Mouse (Mus musculus) heart, embryonic 16.5 days (tissue): ENCODE results near the gene Mylk. TPM values are rescaled to one million over a fixed set of nuclear protein-coding genes. Genes with fewer than 3 reads are reported as not detected.
"Not testable (repeated sequence)": the region's sequence is repeated elsewhere in the genome, so short reads cannot be mapped to it uniquely, and the experiment has no call there.

Experiments
- ATAC-seq: fragments of 200-750 bp; cut with Nextera tagmentation; replicated peaks from 2 replicates; pipeline ENCODE4 v1.8.0; 2017; ENCODE audit warnings: moderate number of reproducible peaks; ENCODE audit not compliant: insufficient read depth, low FRiP score; ENCODE audit errors: extremely low read depth
- H3K27ac ChIP-seq: fragments of 300-500 bp; sonication (generic); 2 replicates; pipeline ENCODE4 v1.5.1; 2014; ENCODE audit warnings: mild to moderate bottlenecking, low read length, control low read depth, moderate library complexity
- H3K27me3 ChIP-seq: fragments of 300-500 bp; sonication (generic); 2 replicates; pipeline ENCODE4 v1.6.1; 2014; ENCODE audit warnings: low read length, mixed read lengths; ENCODE audit not compliant: control insufficient read depth, insufficient read depth
- H3K36me3 ChIP-seq: fragments of 300-500 bp; sonication (generic); 2 replicates; pipeline ENCODE4 v1.6.1; 2014; ENCODE audit not compliant: control insufficient read depth, insufficient read depth
- H3K4me1 ChIP-seq: fragments of 300-500 bp; sonication (generic); 2 replicates; pipeline ENCODE4 v1.6.1; 2014; ENCODE audit warnings: low read length, mixed read lengths; ENCODE audit not compliant: control insufficient read depth, insufficient read depth
- H3K4me2 ChIP-seq: fragments of 300-500 bp; sonication (generic); 2 replicates; pipeline ENCODE4 v1.6.1; 2014; ENCODE audit warnings: low read depth, mild to moderate bottlenecking, control low read depth, low read length
- H3K4me3 ChIP-seq: fragments of 300-500 bp; sonication (generic); 2 replicates; pipeline ENCODE4 v1.5.1; 2014; ENCODE audit warnings: mild to moderate bottlenecking, control low read depth, low read length
- H3K9ac ChIP-seq: fragments of 300-500 bp; sonication (generic); 2 replicates; pipeline ENCODE4 v1.6.1; 2014; ENCODE audit warnings: low read length, control low read depth
- H3K9me3 ChIP-seq: fragments of 300-500 bp; sonication (generic); replicated peaks from 2 replicates; pipeline ENCODE4 v1.6.1; 2016; ENCODE audit warnings: low read length; ENCODE audit not compliant: control insufficient read depth
- whole genome bisulfite sequencing: fragments of 180-500 bp; shearing (Covaris S2); extraction: QIAGEN DNeasy Blood & Tissue Kit; methylation state at CpG from one replicate; pipeline ENCODE4 v1.1.7; 2014; 5-methylcytosine and 5-hydroxymethylcytosine counted together
- polyA plus RNA-seq: library from polyadenylated mRNA; unstranded; fragments of >200 nt; fragmentation: Nextera tagmentation; extraction: Ambion mirVana; gene quantifications from 2 replicates; pipeline ENCODE4 v1.2.1, GENCODE M21; 2015

Mylk gene
- polyA plus RNA-seq, 1 experiment from 2014 or later = 14.2 TPM

DNA sequence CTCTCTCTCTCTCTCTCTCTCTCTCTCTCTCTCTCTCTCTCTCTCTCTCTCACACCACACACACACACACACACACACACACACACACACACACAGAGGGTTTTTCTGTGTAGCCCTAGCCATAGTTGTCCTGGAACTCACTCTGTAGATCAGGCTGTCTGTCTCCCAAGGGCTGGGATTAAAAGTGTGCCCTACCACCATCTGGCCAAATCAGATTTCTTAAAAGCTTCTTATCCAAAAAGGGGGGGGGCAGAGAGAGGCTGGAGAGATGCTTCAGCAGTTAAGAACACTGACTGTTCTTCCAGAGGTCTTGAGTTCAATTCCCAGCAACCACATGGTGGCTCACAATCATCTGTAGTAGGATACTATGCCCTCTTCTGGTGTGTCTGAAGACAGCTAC, 68.2 kb downstream of the Mylk start:
- not testable (repeated sequence) for H3K27ac ChIP-seq, H3K9ac ChIP-seq, H3K36me3 ChIP-seq, H3K4me2 ChIP-seq, H3K9me3 ChIP-seq, ATAC-seq, H3K4me1 ChIP-seq, H3K4me3 ChIP-seq, H3K27me3 ChIP-seq

DNA sequence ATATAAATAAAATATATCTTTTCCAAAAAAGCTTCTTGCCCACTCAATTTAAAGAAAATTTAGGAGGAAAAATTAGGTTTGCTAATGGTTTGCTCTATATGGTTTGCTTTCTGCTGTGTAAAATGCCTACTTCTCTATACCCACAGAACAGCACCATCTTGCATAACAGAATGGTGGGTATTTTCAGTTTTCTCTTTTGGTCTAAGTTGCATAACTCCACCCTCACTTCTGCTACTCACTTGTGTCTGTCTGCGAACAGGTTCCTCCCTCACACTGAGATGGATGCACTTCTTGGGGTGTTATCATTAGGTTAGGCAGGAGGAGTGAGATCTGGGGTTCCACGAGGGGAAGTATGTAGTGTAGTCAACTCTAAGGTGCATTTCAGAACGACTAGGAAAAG, 68.6 kb downstream of the Mylk start:
- ATAC-seq = no peak
- 60% methylated on average over 3 of the region's 3 CpGs for WGBS
- Histone ChIP-seq H3K9me3 (0 out of 2 replicates have a peak, but pooled peaks cover 2% of the 10 kb centered on the region), H3K4me1 (no peaks in the 10 kb centered on the region), H3K9ac (no peak overlapping the region), H3K4me2 (no peak overlapping the region), H3K4me3 (no peak overlapping the region), H3K36me3 (no peaks in the 10 kb centered on the region), H3K27me3 (no peaks in the 10 kb centered on the region), H3K27ac (no peak overlapping the region)

DNA sequence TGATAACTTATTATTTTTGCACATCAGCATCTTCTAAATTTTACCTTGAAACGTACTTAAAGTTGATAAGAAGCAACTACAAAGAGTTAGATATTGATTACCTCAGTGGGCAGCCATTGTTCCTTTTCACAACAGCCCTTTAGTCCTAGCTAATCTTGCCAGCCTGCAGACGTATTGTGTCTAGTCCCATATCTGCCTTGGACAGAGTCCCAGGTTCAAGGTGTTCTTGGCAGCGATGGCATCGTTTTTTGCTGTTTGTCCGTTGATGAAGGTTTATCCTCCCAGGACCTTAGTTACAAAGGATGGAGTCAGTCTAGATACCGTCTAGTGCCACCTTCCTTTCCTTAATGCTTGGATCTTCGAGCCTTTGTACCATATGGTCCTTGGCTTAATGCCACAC, 69.6 kb downstream of the Mylk start:
- no peaks in the 10 kb centered on the region for H3K4me1 ChIP-seq
- 0 out of 2 replicates have a peak, but pooled peaks cover 2% of the 10 kb centered on the region for H3K9me3 ChIP-seq
- no peak overlapping the region for H3K27ac ChIP-seq
- 76% methylated on average over 7 of the region's 7 CpGs for WGBS
- ATAC-seq = no peak
- H3K9ac ChIP-seq = no peak overlapping the region
- no peaks in the 10 kb centered on the region for H3K27me3 ChIP-seq
- no peak overlapping the region for H3K4me3 ChIP-seq
- no peak overlapping the region for H3K4me2 ChIP-seq
- H3K36me3 ChIP-seq = no peaks in the 10 kb centered on the region

DNA sequence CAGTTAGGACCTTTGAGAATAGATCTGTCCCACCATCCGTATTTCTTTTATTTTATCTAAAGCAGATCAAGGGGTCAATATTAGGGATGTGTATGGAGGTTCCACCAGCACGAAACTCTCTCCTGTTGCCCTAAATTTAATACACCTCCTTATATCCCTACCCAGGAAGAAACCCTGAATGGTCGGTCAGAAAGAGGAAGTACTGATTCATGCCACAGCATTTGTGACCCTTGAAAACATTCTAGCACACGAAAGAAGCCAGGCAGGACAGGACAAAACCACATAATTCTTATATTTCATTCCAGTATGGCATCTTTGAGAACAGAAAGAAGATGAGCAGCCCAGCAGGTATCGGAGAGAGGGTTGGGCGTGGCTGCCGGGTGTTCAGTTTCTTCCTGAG, 71.5 kb downstream of the Mylk start:
- no peak for ATAC-seq
- H3K4me1 ChIP-seq = no peaks in the 10 kb centered on the region
- no peak overlapping the region for H3K4me3 ChIP-seq
- no peaks in the 10 kb centered on the region for H3K27me3 ChIP-seq
- no peaks in the 10 kb centered on the region for H3K36me3 ChIP-seq
- H3K9ac ChIP-seq = no peak overlapping the region
- 82% methylated on average over 7 of the region's 7 CpGs for WGBS
- no peaks in the 10 kb centered on the region for H3K9me3 ChIP-seq
- no peak overlapping the region for H3K4me2 ChIP-seq
- H3K27ac ChIP-seq = no peak overlapping the region

DNA sequence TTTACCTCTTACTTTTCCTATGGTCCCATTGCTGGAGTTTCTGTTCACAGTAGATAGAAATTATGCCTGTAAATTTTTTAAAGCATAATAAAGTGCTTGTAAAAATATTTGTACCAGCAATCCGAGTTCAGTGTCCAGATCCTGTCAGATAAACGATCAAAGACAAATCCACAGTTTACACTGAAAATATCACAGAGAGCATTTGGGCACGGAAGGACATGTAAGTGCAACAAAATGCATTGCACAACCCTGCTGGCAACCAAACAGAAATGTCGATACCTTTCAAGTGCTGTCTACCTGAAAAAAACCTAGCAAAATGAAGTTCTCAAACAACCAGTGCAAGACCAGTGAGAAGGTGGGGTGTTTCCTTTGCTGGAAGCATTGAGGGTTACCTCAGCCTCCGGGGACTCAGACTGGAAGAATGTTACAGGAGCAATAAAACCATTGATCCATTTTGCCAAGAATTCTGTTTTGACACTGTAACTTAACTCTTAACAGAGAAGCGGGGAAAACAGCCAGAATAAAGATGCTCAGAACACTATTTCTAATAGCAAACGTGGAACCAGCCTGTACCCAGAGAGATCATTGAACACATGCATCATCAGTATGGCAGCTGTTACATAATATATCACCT, 80.2 kb downstream of the Mylk start:
- ATAC-seq = no peak
- H3K4me3 ChIP-seq = no peak overlapping the region
- H3K4me2 ChIP-seq = no peak overlapping the region
- no peak overlapping the region for H3K27ac ChIP-seq
- no peaks in the 10 kb centered on the region for H3K27me3 ChIP-seq
- no peaks in the 10 kb centered on the region for H3K36me3 ChIP-seq
- H3K4me1 ChIP-seq = no peaks in the 10 kb centered on the region
- H3K9me3 ChIP-seq = no peaks in the 10 kb centered on the region
- H3K9ac ChIP-seq = no peak overlapping the region
- WGBS = 67% methylated on average over 7 of the region's 7 CpGs

DNA sequence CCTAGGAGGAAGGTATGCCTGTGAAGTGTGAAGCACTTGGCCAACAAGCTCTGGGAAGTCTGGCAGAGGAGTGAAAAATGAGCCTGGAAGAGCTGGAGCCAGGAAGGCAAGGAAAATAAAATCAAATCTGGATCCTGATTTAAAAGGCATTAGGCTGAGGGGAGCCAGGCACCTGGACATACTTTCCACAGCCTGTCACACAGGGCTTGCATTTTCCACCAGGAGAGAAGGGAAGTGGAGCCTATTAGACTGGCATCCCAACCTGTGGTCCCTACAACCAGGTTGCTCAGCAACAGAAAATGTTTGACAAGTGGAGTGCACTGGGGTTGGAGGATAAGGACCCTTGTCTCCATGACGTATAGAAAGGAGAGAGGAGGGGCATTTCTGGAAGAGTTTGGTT, 89.5 kb downstream of the Mylk start:
- no peaks in the 10 kb centered on the region for H3K36me3 ChIP-seq
- no peak overlapping the region for H3K9ac ChIP-seq
- H3K9me3 ChIP-seq = no peaks in the 10 kb centered on the region
- 42% methylated on average over 1 of the region's 1 CpGs for WGBS
- H3K27ac ChIP-seq = no peak overlapping the region
- H3K4me3 ChIP-seq = no peak overlapping the region
- H3K4me1 ChIP-seq = no peaks in the 10 kb centered on the region
- no peak overlapping the region for H3K4me2 ChIP-seq
- H3K27me3 ChIP-seq = no peaks in the 10 kb centered on the region
- no peak for ATAC-seq

DNA sequence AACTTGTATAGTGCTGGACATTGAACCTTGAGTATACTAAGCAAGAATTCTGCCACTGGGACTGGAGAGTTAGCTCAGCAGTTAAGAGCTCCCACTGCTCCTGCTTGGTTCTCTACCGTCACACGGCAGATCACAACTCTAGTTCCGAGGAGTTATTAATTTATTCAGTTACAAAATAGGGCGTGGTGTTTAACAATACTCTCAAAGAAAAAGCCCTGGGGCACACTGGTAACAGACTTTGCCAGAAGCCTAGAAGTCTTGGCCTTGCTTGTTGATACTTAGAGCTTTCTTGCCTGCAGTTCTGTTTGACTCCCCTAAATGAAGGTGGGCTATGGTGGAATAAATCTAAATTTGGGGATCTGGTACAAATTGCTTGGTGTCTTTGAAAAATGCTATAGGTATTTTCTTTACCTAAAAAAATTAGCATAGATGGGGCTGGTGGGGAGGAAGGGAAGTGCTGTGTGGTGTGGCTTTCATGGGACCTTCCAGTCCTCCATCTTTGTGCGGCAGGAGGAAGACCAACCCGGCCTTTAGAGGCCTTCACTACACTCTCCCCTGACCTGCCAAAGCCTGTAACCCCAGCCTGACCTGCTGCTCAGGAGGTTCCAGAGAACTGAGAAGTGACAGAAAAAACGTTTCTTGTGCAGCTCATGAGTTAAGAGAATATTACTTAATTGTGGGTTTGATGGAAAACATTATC, 94.1 kb downstream of the Mylk start:
- Histone ChIP-seq H3K36me3 (no peaks in the 10 kb centered on the region), H3K27me3 (no peaks in the 10 kb centered on the region), H3K9me3 (peaks cover 4% of the 10 kb centered on the region; the same call in 1 of the 2 replicates), H3K4me3 (no peak overlapping the region), H3K9ac (no peak overlapping the region), H3K4me1 (no peaks in the 10 kb centered on the region), H3K27ac (no peak overlapping the region), H3K4me2 (no peak overlapping the region)
- WGBS = 72% methylated on average over 7 of the region's 7 CpGs
- ATAC-seq = no peak

DNA sequence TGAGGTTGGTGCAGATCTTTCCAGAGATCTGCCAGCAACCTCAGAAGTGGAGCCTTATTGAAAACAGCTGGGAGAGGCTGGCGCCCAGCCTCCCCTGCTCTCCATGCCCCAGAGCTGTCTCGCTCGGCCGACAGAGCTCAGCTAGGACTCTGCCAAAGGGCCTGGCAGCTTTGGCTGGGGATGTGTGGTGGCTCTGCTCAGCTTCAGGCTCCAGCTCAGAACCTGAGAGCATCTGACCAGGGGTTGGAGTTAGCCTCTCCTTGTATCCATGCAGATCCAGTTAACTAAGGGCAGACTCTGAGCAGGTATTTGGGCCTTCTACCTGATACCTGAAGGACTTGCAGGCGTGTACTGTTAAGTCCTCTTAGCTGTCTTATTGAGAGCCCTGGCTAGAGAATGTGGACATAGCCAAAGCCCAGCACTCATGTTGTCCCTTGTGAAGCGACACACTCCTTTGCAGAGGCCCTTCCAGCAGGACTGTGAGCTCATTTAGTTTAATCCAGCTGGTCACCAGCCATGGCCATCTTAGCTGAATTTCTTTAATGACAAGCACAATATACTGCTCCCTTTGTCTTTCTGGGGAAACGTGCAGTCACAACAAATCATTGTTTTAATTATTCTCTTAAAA, 94.8 kb downstream of the Mylk start:
- Histone ChIP-seq H3K4me1 (no peaks in the 10 kb centered on the region), H3K9ac (no peak overlapping the region), H3K27ac (peak overlapping the region; percentile 16; the same call in 1 of the 2 replicates), H3K9me3 (peaks cover 4% of the 10 kb centered on the region; the same call in 1 of the 2 replicates), H3K4me2 (no peak overlapping the region), H3K4me3 (no peak overlapping the region), H3K36me3 (no peaks in the 10 kb centered on the region), H3K27me3 (no peaks in the 10 kb centered on the region)
- WGBS = 73% methylated on average over 7 of the region's 7 CpGs
- no peak for ATAC-seq

DNA sequence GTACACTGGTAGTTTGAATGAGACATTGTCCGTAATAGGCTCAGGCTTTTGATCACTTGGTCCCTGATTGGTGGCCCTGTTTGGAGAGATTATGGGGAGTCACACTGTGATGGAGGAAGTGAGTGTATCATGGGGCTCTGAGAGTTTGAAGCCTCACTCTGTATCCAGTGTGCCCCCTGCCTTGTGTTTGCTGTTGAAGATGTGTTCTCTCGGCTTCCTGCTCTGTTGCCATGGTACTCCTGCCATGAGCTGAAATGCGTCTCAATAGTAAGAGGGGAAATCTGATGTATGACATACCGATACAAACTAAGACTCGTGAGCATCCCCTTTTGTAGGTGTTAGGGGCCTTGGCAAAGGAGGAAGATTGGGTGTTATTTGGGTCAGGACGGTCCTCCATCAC, 99.8 kb downstream of the Mylk start:
- Histone ChIP-seq H3K9me3 (peaks cover 4% of the 10 kb centered on the region; the same call in 1 of the 2 replicates), H3K4me3 (no peak overlapping the region), H3K4me1 (peaks cover 3% of the 10 kb centered on the region; the same call in 1 of the 2 replicates), H3K27me3 (no peaks in the 10 kb centered on the region), H3K27ac (no peak overlapping the region), H3K9ac (no peak overlapping the region), H3K4me2 (no peak overlapping the region), H3K36me3 (no peaks in the 10 kb centered on the region)
- no peak for ATAC-seq
- WGBS = 77% methylated on average over 6 of the region's 6 CpGs
